Mouse (Mus musculus) CD8-positive naive resting alpha-beta T cell, adult 2 months (primary cell): ENCODE measurements around the gene Casp12.
"Not testable (repeated sequence)": the region's sequence is repeated elsewhere in the genome, so short reads cannot be mapped to it uniquely, and the experiment has no call there.

Source experiments
- DNase-seq, 2 experiments: peaks; one replicate each; pipeline ENCODE4 v3.0.0; 2022; ENCODE audit warnings: low read depth in 2 of 2, low spot score in 2 of 2

Casp12 gene

GRCm38 (mm10) chr9:5345291-5345898 lies at the start of gene Casp12:
Gene Casp12, plus strand, starts transcription at chr9:5345430.
- DNase-seq, result no peak

GRCm38 (mm10) chr9:5296354-5297237 lies 48.6 kb upstream of the Casp12 start:
- DNase-seq, result no peak

GRCm38 (mm10) chr9:5298329-5299131 lies 46.7 kb upstream of the Casp12 start, which contains the start of gene Casp1:
Gene Casp1, plus strand, starts transcription at chr9:5298517.
- DNase-seq, result no peak

GRCm38 (mm10) chr9:5299132-5299381 lies 46.2 kb upstream of the Casp12 start:
- no peak for DNase-seq

- DNase-seq, result no peak
These were observed 36.7 kb upstream of the Casp12 start, which contains the start of gene Casp4 for GRCm38 (mm10) chr9:5308561-5308960. Gene Casp4, plus strand, starts transcription at chr9:5308828.

- no peak for DNase-seq
These were observed 35.1 kb upstream of the Casp12 start for GRCm38 (mm10) chr9:5310112-5310511.

- DNase-seq, result no peak
These were observed 33.8 kb upstream of the Casp12 start for GRCm38 (mm10) chr9:5311435-5311834.

GRCm38 (mm10) chr9:5328204-5328603 lies 17.0 kb upstream of the Casp12 start:
- DNase-seq, result no peak

GRCm38 (mm10) chr9:5332441-5332840 lies 12.8 kb upstream of the Casp12 start:
- DNase-seq, result no peak

GRCm38 (mm10) chr9:5333422-5333821 lies 11.8 kb upstream of the Casp12 start:
- DNase-seq, result no peak

GRCm38 (mm10) chr9:5343092-5343491 lies 2.1 kb upstream of the Casp12 start:
- DNase-seq, result no peak

GRCm38 (mm10) chr9:5344090-5344489 lies 1.1 kb upstream of the Casp12 start:
- no peak for DNase-seq

GRCm38 (mm10) chr9:5347381-5347780 lies 2.2 kb downstream of the Casp12 start:
- DNase-seq, result no peak

GRCm38 (mm10) chr9:5353673-5354072 lies 8.4 kb downstream of the Casp12 start:
- DNase-seq, result no peak

- no peak for DNase-seq
These were observed 11.6 kb downstream of the Casp12 start for GRCm38 (mm10) chr9:5356801-5357200.

- DNase-seq, result no peak
These were observed 48.3 kb downstream of the Casp12 start for GRCm38 (mm10) chr9:5393561-5393960.

GRCm38 (mm10) chr9:5395861-5396260 lies 50.6 kb downstream of the Casp12 start:
- DNase-seq, result not testable (repeated sequence)

- no peak for DNase-seq
These were observed 65.8 kb downstream of the Casp12 start for GRCm38 (mm10) chr9:5410988-5411568.

GRCm38 (mm10) chr9:5412446-5413111 lies 67.3 kb downstream of the Casp12 start:
- no peak for DNase-seq

- no peak for DNase-seq
These were observed 72.6 kb downstream of the Casp12 start for GRCm38 (mm10) chr9:5417871-5418270.
